Mouse (Mus musculus) hindbrain, embryonic 13.5 days (tissue): Measurements from ENCODE around the gene Tbkbp1. TPM values are rescaled to one million over a fixed set of nuclear protein-coding genes. Genes with fewer than 3 reads are reported as not detected.

Source experiments
- ATAC-seq: fragments of 200-750 bp; cut with Nextera tagmentation; 2 replicates; pipeline ENCODE4 v1.8.0; 2017; ENCODE audit warnings: moderate TSS enrichment; ENCODE audit not compliant: low FRiP score
- H3K27ac ChIP-seq: fragments of 300-500 bp; sonication (generic); 2 replicates; pipeline ENCODE4 v1.5.1; 2015; ENCODE audit warnings: inconsistent platforms, mild to moderate bottlenecking, moderate library complexity
- H3K27me3 ChIP-seq: fragments of 300-500 bp; sonication (generic); 2 replicates; pipeline ENCODE4 v1.6.1; 2015; ENCODE audit warnings: mild to moderate bottlenecking, inconsistent platforms
- H3K36me3 ChIP-seq: fragments of 300-500 bp; sonication (generic); 2 replicates; pipeline ENCODE4 v1.6.1; 2015; ENCODE audit warnings: mild to moderate bottlenecking, inconsistent platforms
- H3K4me1 ChIP-seq: fragments of 300-500 bp; sonication (generic); replicated peaks from 2 replicates; pipeline ENCODE4 v1.6.1; 2015; ENCODE audit warnings: inconsistent platforms
- H3K4me2 ChIP-seq: fragments of 300-500 bp; sonication (generic); 2 replicates; pipeline ENCODE4 v1.6.1; 2015; ENCODE audit warnings: inconsistent platforms, mild to moderate bottlenecking, moderate library complexity
- H3K4me3 ChIP-seq: fragments of 300-500 bp; sonication (generic); 2 replicates; pipeline ENCODE4 v1.5.1; 2015; ENCODE audit warnings: mild to moderate bottlenecking, inconsistent platforms
- H3K9ac ChIP-seq: fragments of 300-500 bp; sonication (generic); 2 replicates; pipeline ENCODE4 v1.6.1; 2015; ENCODE audit warnings: mild to moderate bottlenecking, inconsistent platforms
- H3K9me3 ChIP-seq: fragments of 300-500 bp; sonication (generic); 2 replicates; pipeline ENCODE4 v1.6.1; 2016; ENCODE audit warnings: inconsistent platforms
- WGBS: fragments of 180-500 bp; shearing (Covaris S2); methylation state at CpG from one replicate; pipeline ENCODE4 v1.1.7; 2015; 5-methylcytosine and 5-hydroxymethylcytosine counted together
- polyA plus RNA-seq: library from polyadenylated mRNA; unstranded; fragments of >200 nt; fragmentation: Nextera tagmentation; extraction: Ambion mirVana; gene quantifications from 2 replicates; pipeline ENCODE4 v1.2.1, GENCODE M21; 2015

Tbkbp1 gene
- polyA plus RNA-seq, 1 experiment from 2014 or later = 8.2 TPM

- Histone ChIP-seq H3K27me3 (peaks cover 51% of the 10 kb centered on the region), H3K4me2 (no peak overlapping the region), H3K4me3 (no peak overlapping the region), H3K36me3 (no peaks in the 10 kb centered on the region), H3K9me3 (no peaks in the 10 kb centered on the region), H3K27ac (no peak overlapping the region), H3K9ac (no peak overlapping the region), H3K4me1 (peaks cover 27% of the 10 kb centered on the region)
- 46% methylated on average over 10 of the region's 10 CpGs for WGBS
- ATAC-seq = no peak
Observed at GRCm38 (mm10) chr11:97120221-97120620, 31.1 kb downstream of the Tbkbp1 start.

- H3K4me2 ChIP-seq = peak overlapping the region; percentile 67; the same call in 1 of the 2 replicates
- no peak overlapping the region for H3K4me3 ChIP-seq
- peaks cover 21% of the 10 kb centered on the region for H3K4me1 ChIP-seq
- H3K9me3 ChIP-seq = no peaks in the 10 kb centered on the region
- WGBS = 12% methylated on average over 11 of the region's 11 CpGs
- no peaks in the 10 kb centered on the region for H3K36me3 ChIP-seq
- H3K9ac ChIP-seq = no peak overlapping the region
- no peak overlapping the region for H3K27ac ChIP-seq
- peaks cover 80% of the 10 kb centered on the region for H3K27me3 ChIP-seq
- ATAC-seq = no peak
Observed at GRCm38 (mm10) chr11:97115797-97116196, 35.5 kb downstream of the Tbkbp1 start.

DNA sequence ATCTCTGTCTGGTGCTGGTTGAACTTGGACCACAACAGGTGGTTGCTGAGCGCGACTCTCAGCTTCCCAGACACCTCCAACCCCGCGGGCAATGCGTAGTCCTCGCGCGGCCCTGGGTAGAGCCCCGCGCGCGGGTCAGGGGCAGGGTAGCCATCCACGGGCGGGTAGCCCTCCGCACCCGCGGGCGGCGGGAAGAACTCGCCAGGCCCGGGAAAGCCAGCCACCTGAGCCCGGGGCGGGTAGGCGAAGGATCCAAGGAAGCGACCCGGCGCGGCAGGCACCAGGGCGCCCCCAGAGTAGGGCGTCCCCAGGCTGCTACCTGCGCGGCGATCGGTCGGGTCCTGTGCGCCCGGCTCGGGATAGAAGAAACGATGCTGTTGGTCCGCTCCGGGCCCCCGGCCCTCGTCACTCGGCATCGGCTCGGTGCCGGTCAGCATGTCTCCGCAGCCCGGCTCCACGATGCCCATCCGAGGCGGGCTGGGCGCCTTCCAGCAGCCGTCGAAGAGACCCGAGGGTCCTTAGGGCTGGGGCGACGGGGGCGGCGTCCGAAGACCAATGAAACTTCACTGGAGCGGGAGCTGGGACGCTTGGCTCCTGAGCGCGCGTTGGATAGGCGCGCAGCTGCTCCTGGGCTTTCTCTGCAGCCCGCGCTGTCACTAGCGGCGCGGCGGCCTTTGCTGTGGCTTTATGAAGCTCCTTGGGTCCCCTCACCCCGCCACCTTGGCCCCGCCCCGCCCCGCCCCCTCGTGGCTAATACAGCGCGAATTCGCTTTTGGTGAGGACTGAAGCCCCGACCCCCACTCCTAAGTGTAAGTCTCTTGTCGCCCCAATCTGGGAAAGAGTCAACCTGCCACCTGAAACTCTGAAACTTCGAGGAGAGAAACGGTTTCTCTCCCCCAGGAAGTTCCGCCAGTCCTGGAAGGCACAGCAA is 36.4 kb downstream of the Tbkbp1 start, which contains the start of gene Tbx21:
Gene Tbx21, minus strand, starts transcription at position 661 of the 931 bp plus-strand sequence.
- under 1% methylated on average over 86 of the region's 87 CpGs for WGBS
- Histone ChIP-seq H3K36me3 (no peaks in the 10 kb centered on the region), H3K9ac (peak within 1 kb of the TSS; percentile 55), H3K4me1 (peaks cover 18% of the 10 kb centered on the region), H3K27me3 (peaks cover 80% of the 10 kb centered on the region), H3K4me2 (peak within 1 kb of the TSS; percentile 67), H3K4me3 (peak within 1 kb of the TSS; percentile 43), H3K9me3 (no peaks in the 10 kb centered on the region), H3K27ac (no peak within 1 kb of the TSS)
- ATAC-seq = no peak

DNA sequence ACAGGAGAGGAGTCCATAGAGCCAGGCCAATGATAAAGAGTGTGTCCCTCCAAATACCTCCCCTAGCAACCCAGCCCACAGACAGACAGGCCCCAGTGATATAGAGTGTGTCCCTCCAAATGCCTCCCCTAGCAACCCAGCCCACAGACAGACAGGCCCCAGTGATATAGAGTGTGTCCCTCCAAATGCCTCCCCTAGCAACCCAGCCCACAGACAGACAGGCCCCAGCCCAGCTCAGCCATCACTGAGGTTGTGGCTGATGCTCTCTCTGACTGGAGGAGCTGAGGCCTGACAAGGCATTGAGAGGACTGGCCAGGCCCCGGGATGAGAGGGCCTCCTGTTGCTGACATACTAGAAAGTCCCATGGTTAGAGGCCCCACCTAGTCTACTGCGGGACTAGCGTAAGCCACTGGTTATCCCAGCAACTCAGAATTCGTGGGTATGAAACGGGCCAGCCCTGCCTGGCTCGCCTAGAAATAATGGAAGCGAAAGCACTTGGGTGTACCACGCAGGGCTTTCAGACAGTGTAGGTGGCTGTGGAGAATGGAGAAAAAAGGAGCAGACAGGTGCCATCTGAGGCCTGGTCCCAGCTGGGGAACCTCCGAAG is 38.7 kb downstream of the Tbkbp1 start:
- H3K27me3 ChIP-seq = peaks cover 68% of the 10 kb centered on the region
- no peak for ATAC-seq
- H3K9ac ChIP-seq = no peak overlapping the region
- WGBS = 82% methylated on average over 9 of the region's 9 CpGs
- H3K4me1 ChIP-seq = peaks cover 18% of the 10 kb centered on the region
- H3K9me3 ChIP-seq = no peaks in the 10 kb centered on the region
- no peaks in the 10 kb centered on the region for H3K36me3 ChIP-seq
- no peak overlapping the region for H3K4me3 ChIP-seq
- H3K4me2 ChIP-seq = no peak overlapping the region
- no peak overlapping the region for H3K27ac ChIP-seq

GRCm38 (mm10) chr11:97108976-97109375 is 42.3 kb downstream of the Tbkbp1 start:
- H3K9ac ChIP-seq = no peak overlapping the region
- H3K4me1 ChIP-seq = peaks cover 2% of the 10 kb centered on the region
- no peak overlapping the region for H3K4me2 ChIP-seq
- 84% methylated on average over 16 of the region's 16 CpGs for WGBS
- H3K36me3 ChIP-seq = no peaks in the 10 kb centered on the region
- H3K27ac ChIP-seq = no peak overlapping the region
- no peak for ATAC-seq
- no peaks in the 10 kb centered on the region for H3K9me3 ChIP-seq
- H3K27me3 ChIP-seq = peaks cover 31% of the 10 kb centered on the region
- no peak overlapping the region for H3K4me3 ChIP-seq

DNA sequence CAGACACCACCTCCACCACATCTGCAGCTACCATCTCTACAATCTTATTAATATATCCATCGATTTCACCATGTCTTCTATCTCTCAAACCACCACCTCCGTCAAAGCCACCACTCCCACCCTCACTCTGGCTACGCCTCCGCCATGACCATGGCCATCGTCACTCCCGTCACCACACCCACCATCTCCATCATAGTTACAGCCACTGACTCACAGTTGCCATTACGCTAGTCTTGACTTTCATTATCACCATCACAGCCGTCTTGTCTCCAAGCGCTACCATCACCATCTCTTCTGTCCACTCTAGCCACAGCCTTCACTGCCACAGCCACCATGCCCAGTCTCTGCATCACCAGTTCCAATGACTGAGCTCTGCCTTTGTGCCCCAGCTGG is 47.2 kb downstream of the Tbkbp1 start:
- H3K27ac ChIP-seq = no peak overlapping the region
- H3K4me1 ChIP-seq = no peaks in the 10 kb centered on the region
- no peak overlapping the region for H3K9ac ChIP-seq
- ATAC-seq = no peak
- WGBS = 92% methylated on average over 9 of the region's 9 CpGs
- no peak overlapping the region for H3K4me3 ChIP-seq
- H3K27me3 ChIP-seq = peaks cover 19% of the 10 kb centered on the region
- H3K9me3 ChIP-seq = no peaks in the 10 kb centered on the region
- no peak overlapping the region for H3K4me2 ChIP-seq
- no peaks in the 10 kb centered on the region for H3K36me3 ChIP-seq

- 93% methylated on average over 10 of the region's 10 CpGs for WGBS
- no peak overlapping the region for H3K27ac ChIP-seq
- no peaks in the 10 kb centered on the region for H3K9me3 ChIP-seq
- no peaks in the 10 kb centered on the region for H3K4me1 ChIP-seq
- peaks cover 23% of the 10 kb centered on the region for H3K27me3 ChIP-seq
- no peak for ATAC-seq
- no peak overlapping the region for H3K4me3 ChIP-seq
- no peak overlapping the region for H3K4me2 ChIP-seq
- no peak overlapping the region for H3K9ac ChIP-seq
- H3K36me3 ChIP-seq = no peaks in the 10 kb centered on the region
Observed at GRCm38 (mm10) chr11:97103163-97104090, 47.9 kb downstream of the Tbkbp1 start.

DNA sequence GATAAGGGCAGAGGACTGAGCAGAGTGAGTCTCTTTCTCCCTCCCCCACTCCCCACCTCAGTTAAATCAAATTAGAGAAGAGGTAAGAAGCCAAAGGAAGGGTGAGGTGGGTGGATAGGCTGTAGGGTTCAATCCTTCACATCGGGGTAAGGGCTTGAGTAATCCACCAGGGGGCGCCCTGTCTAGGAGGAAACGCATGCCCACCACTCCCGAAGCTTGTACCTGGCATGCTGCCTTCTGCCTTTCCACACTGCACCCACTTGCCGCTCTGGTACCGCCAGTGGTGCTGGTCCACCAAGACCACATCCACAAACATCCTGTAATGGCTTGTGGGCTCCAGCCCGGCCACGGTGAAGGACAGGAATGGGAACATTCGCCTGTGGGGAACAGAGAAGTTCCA is 49.6 kb downstream of the Tbkbp1 start:
- 23% methylated on average over 9 of the region's 9 CpGs for WGBS
- Histone ChIP-seq H3K36me3 (no peaks in the 10 kb centered on the region), H3K4me3 (no peak overlapping the region), H3K9ac (no peak overlapping the region), H3K9me3 (no peaks in the 10 kb centered on the region), H3K4me1 (no peaks in the 10 kb centered on the region), H3K27ac (no peak overlapping the region), H3K4me2 (no peak overlapping the region), H3K27me3 (peaks cover 36% of the 10 kb centered on the region)
- ATAC-seq = no peak

DNA sequence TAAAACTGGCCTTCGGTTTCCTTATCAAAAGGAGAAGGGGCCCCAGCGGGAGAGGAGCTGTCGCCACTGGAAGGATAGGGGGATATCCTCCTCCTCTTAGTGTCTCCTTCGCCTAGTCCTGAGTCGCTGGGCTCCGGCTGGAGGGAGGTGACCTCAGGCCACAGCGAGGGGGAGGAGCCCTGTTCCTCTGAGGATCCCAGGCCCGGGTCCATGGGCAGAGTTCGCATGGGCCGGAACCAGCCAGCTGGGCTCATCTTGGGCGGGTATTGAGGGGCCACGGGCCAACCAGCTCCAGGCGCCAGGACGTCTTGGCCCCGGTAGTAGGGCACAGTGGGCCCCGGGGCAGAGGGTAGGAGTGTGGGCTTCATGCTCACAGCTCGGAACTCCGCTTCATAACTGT is 52.5 kb downstream of the Tbkbp1 start:
- whole genome bisulfite sequencing = 24% methylated on average over 18 of the region's 18 CpGs

GRCm38 (mm10) chr11:97094600-97094999 is 56.7 kb downstream of the Tbkbp1 start:
- no peak for ATAC-seq
- Histone ChIP-seq H3K9me3 (no peaks in the 10 kb centered on the region), H3K4me1 (no peaks in the 10 kb centered on the region), H3K36me3 (no peaks in the 10 kb centered on the region), H3K9ac (no peak overlapping the region), H3K4me3 (no peak overlapping the region), H3K27me3 (peaks cover 28% of the 10 kb centered on the region), H3K27ac (no peak overlapping the region), H3K4me2 (no peak overlapping the region)
- 75% methylated on average over 2 of the region's 2 CpGs for WGBS

More for the DNA sequence above, 52.5 kb downstream of the Tbkbp1 start:
- H3K4me1 ChIP-seq = no peaks in the 10 kb centered on the region
- no peak overlapping the region for H3K27ac ChIP-seq
- no peak overlapping the region for H3K4me2 ChIP-seq
- no peaks in the 10 kb centered on the region for H3K36me3 ChIP-seq
- H3K9me3 ChIP-seq = no peaks in the 10 kb centered on the region
- peaks cover 39% of the 10 kb centered on the region for H3K27me3 ChIP-seq
- no peak for ATAC-seq
- H3K9ac ChIP-seq = no peak overlapping the region
- H3K4me3 ChIP-seq = no peak overlapping the region

DNA sequence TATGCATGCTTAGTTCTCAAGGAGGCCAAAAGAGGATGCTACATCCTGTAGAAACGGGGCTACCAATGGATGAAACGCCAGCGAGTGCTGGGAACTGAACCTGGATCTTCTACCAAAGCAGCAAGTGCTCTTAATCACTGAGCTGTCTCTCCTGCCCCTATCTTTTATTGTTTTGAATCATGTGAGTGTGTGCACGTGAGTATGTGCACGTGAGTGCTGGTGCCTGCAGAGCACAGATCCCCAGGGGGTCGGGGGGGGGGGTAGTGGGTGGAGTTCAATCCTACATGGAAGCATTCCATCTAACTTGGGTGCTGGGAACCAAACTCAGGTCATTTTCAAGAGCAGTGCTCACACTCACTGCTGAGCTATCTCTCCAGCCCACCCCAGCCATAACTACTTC is 64.9 kb downstream of the Tbkbp1 start:
- no peak overlapping the region for H3K4me2 ChIP-seq
- H3K9me3 ChIP-seq = peaks cover 9% of the 10 kb centered on the region; the same call in 1 of the 2 replicates
- no peaks in the 10 kb centered on the region for H3K36me3 ChIP-seq
- peaks cover 12% of the 10 kb centered on the region; the same call in 1 of the 2 replicates for H3K4me1 ChIP-seq
- no peak overlapping the region for H3K9ac ChIP-seq
- no peak overlapping the region for H3K27ac ChIP-seq
- H3K4me3 ChIP-seq = no peak overlapping the region
- no peaks in the 10 kb centered on the region for H3K27me3 ChIP-seq
- no peak for ATAC-seq
- WGBS = 66% methylated on average over 6 of the region's 6 CpGs
